Mouse (Mus musculus) midbrain, embryonic 11.5 days (tissue): ENCODE measurements around the gene Lpo. TPM values are rescaled to one million over a fixed set of nuclear protein-coding genes. Genes with fewer than 3 reads are reported as not detected.
A peak's percentile ranks its signal among the peaks of the same experiment; 100 is the strongest.

Experiments
- ATAC-seq: fragments of 200-750 bp; cut with Nextera tagmentation; 2 replicates; pipeline ENCODE4 v1.8.0; 2017; ENCODE audit warnings: moderate TSS enrichment, moderate library complexity; ENCODE audit not compliant: low FRiP score
- DNase-seq: peaks from one replicate; pipeline ENCODE4 v3.0.0; 2015; ENCODE audit warnings: low spot score; ENCODE audit errors: missing footprints
- H3K27ac ChIP-seq: fragments of 300-500 bp; sonication (generic); 2 replicates; pipeline ENCODE4 v1.5.1; 2014; ENCODE audit warnings: low read depth, low read length
- H3K27me3 ChIP-seq: fragments of 300-500 bp; sonication (generic); 2 replicates; pipeline ENCODE4 v1.6.1; 2014; ENCODE audit warnings: mild to moderate bottlenecking, low read length, moderate library complexity, mixed read lengths; ENCODE audit not compliant: control insufficient read depth, insufficient read depth
- H3K36me3 ChIP-seq: fragments of 300-500 bp; sonication (generic); 2 replicates; pipeline ENCODE4 v1.6.1; 2014; ENCODE audit warnings: mild to moderate bottlenecking, low read length, moderate library complexity, mixed read lengths; ENCODE audit not compliant: control insufficient read depth, insufficient read depth
- H3K4me1 ChIP-seq: fragments of 300-500 bp; sonication (generic); 2 replicates; pipeline ENCODE4 v1.6.1; 2014; ENCODE audit warnings: low read length; ENCODE audit not compliant: control insufficient read depth, insufficient read depth
- H3K4me2 ChIP-seq: fragments of 300-500 bp; sonication (generic); 2 replicates; pipeline ENCODE4 v1.6.1; 2014; ENCODE audit warnings: mild to moderate bottlenecking, moderate library complexity
- H3K4me3 ChIP-seq: fragments of 300-500 bp; sonication (generic); 2 replicates; pipeline ENCODE4 v1.5.1; 2014; ENCODE audit warnings: low read depth, low read length
- H3K9ac ChIP-seq: fragments of 300-500 bp; sonication (generic); 2 replicates; pipeline ENCODE4 v1.6.1; 2014; ENCODE audit warnings: low read length
- H3K9me3 ChIP-seq: fragments of 300-500 bp; sonication (generic); 2 replicates; pipeline ENCODE4 v1.6.1; 2016; ENCODE audit warnings: low read length; ENCODE audit not compliant: control insufficient read depth
- WGBS: fragments of 180-500 bp; shearing (Covaris S2); extraction: QIAGEN DNeasy Blood & Tissue Kit; methylation state at CpG from one replicate; pipeline ENCODE4 v1.1.7; 2014; 5-methylcytosine and 5-hydroxymethylcytosine counted together
- polyA plus RNA-seq: library from polyadenylated mRNA; unstranded; fragments of >200 nt; fragmentation: Nextera tagmentation; extraction: Ambion mirVana; gene quantifications from 2 replicates; pipeline ENCODE4 v1.2.1, GENCODE M21; 2014

Gene Lpo
- polyA plus RNA-seq, 1 experiment from 2014 or later: 0.27 TPM

- no peaks in the 10 kb centered on the region for H3K27me3 ChIP-seq
- H3K9me3 ChIP-seq: no peaks in the 10 kb centered on the region
- DNase-seq (no peak), ATAC-seq (peak; percentile 46; the same call in 1 of the 2 replicates)
- H3K4me2 ChIP-seq: peak overlapping the region; percentile 50
- peak overlapping the region; percentile 61 for H3K4me3 ChIP-seq
- peak overlapping the region; percentile 52 for H3K9ac ChIP-seq
- 0 out of 2 replicates have a peak, but pooled peaks cover 5% of the 10 kb centered on the region for H3K36me3 ChIP-seq
- H3K4me1 ChIP-seq: no peaks in the 10 kb centered on the region; the same call in none of the 2 replicates
- 45% methylated on average over 8 of the region's 8 CpGs for WGBS
- no peak overlapping the region for H3K27ac ChIP-seq
These were observed 25.5 kb upstream of the Lpo start for GRCm38 (mm10) chr11:87853597-87853954.

GRCm38 (mm10) chr11:87852690-87853596, 24.9 kb upstream of the Lpo start, which contains the start of gene Mks1:
Gene Mks1, plus strand, starts transcription at chr11:87853215.
- H3K9ac ChIP-seq: peak within 1 kb of the TSS; percentile 52
- no peaks in the 10 kb centered on the region for H3K9me3 ChIP-seq
- H3K27ac ChIP-seq: no peak within 1 kb of the TSS; the same call in 1 of the 2 replicates
- 4% methylated on average over 40 of the region's 40 CpGs for WGBS
- H3K4me2 ChIP-seq: peak within 1 kb of the TSS; percentile 50
- ATAC-seq (peak; percentile 97), DNase-seq (peak; percentile 99)
- peak within 1 kb of the TSS; percentile 61 for H3K4me3 ChIP-seq
- H3K27me3 ChIP-seq: no peaks in the 10 kb centered on the region
- H3K4me1 ChIP-seq: no peaks in the 10 kb centered on the region; the same call in none of the 2 replicates
- H3K36me3 ChIP-seq: 0 out of 2 replicates have a peak, but pooled peaks cover 4% of the 10 kb centered on the region

- no peak overlapping the region for H3K4me2 ChIP-seq
- DNase-seq (no peak), ATAC-seq (no peak)
- H3K27ac ChIP-seq: no peak overlapping the region
- H3K27me3 ChIP-seq: no peaks in the 10 kb centered on the region
- no peaks in the 10 kb centered on the region; the same call in 1 of the 2 replicates for H3K4me1 ChIP-seq
- H3K4me3 ChIP-seq: no peak overlapping the region
- 68% methylated on average over 6 of the region's 6 CpGs for WGBS
- H3K36me3 ChIP-seq: no peaks in the 10 kb centered on the region
- no peak overlapping the region for H3K9ac ChIP-seq
- H3K9me3 ChIP-seq: no peaks in the 10 kb centered on the region
These were observed 19.8 kb upstream of the Lpo start for GRCm38 (mm10) chr11:87847884-87848283.

- H3K27me3 ChIP-seq: no peaks in the 10 kb centered on the region
- no peak overlapping the region for H3K4me2 ChIP-seq
- H3K4me3 ChIP-seq: no peak overlapping the region
- H3K36me3 ChIP-seq: no peaks in the 10 kb centered on the region
- H3K9ac ChIP-seq: no peak overlapping the region
- no peak overlapping the region for H3K27ac ChIP-seq
- DNase-seq (no peak), ATAC-seq (no peak)
- no peaks in the 10 kb centered on the region for H3K9me3 ChIP-seq
- WGBS: 86% methylated on average over 12 of the region's 12 CpGs
- no peaks in the 10 kb centered on the region for H3K4me1 ChIP-seq
These were observed 19.0 kb upstream of the Lpo start for GRCm38 (mm10) chr11:87846968-87847600.

GRCm38 (mm10) chr11:87841436-87841835, 13.3 kb upstream of the Lpo start:
- H3K4me2 ChIP-seq: no peak overlapping the region
- WGBS: 76% methylated on average over 3 of the region's 3 CpGs
- H3K27me3 ChIP-seq: no peaks in the 10 kb centered on the region
- DNase-seq (no peak), ATAC-seq (no peak)
- no peaks in the 10 kb centered on the region for H3K36me3 ChIP-seq
- H3K9me3 ChIP-seq: no peaks in the 10 kb centered on the region
- H3K9ac ChIP-seq: no peak overlapping the region
- H3K4me3 ChIP-seq: no peak overlapping the region
- H3K4me1 ChIP-seq: no peaks in the 10 kb centered on the region
- H3K27ac ChIP-seq: no peak overlapping the region

GRCm38 (mm10) chr11:87840676-87841075, 12.6 kb upstream of the Lpo start:
- Histone ChIP-seq H3K27ac (no peak overlapping the region), H3K4me2 (no peak overlapping the region), H3K9me3 (no peaks in the 10 kb centered on the region), H3K9ac (no peak overlapping the region), H3K27me3 (no peaks in the 10 kb centered on the region), H3K4me3 (no peak overlapping the region), H3K4me1 (no peaks in the 10 kb centered on the region), H3K36me3 (no peaks in the 10 kb centered on the region)
- DNase-seq (no peak), ATAC-seq (no peak)
- WGBS: 90% methylated on average over 8 of the region's 8 CpGs

- peaks cover 3% of the 10 kb centered on the region; the same call in 1 of the 2 replicates for H3K4me1 ChIP-seq
- no peaks in the 10 kb centered on the region for H3K36me3 ChIP-seq
- no peak overlapping the region for H3K27ac ChIP-seq
- ATAC-seq: no peak
- H3K4me3 ChIP-seq: no peak overlapping the region
- DNase-seq: no peak
- no peaks in the 10 kb centered on the region; the same call in 1 of the 2 replicates for H3K27me3 ChIP-seq
- H3K9me3 ChIP-seq: no peaks in the 10 kb centered on the region
- H3K4me2 ChIP-seq: no peak overlapping the region
- no peak overlapping the region for H3K9ac ChIP-seq
- WGBS: 41% methylated on average over 5 of the region's 5 CpGs
These were observed 6.6 kb downstream of the Lpo start for GRCm38 (mm10) chr11:87821502-87821901.

- DNase-seq: no peak
- ATAC-seq: no peak; the same call in 1 of the 2 replicates
- H3K9me3 ChIP-seq: no peaks in the 10 kb centered on the region
- H3K36me3 ChIP-seq: no peaks in the 10 kb centered on the region
- peak overlapping the region; percentile 64 for H3K4me2 ChIP-seq
- WGBS: 27% methylated on average over 4 of the region's 4 CpGs
- H3K9ac ChIP-seq: peak overlapping the region; percentile 59
- H3K4me1 ChIP-seq: peaks cover 3% of the 10 kb centered on the region; the same call in 1 of the 2 replicates
- H3K4me3 ChIP-seq: peak overlapping the region; percentile 33
- H3K27me3 ChIP-seq: no peaks in the 10 kb centered on the region; the same call in 1 of the 2 replicates
- H3K27ac ChIP-seq: no peak overlapping the region
These were observed 10.7 kb downstream of the Lpo start for GRCm38 (mm10) chr11:87817443-87817773.
